Mouse (Mus musculus): ENCODE results near the gene BC025920.

BC025920 gene

GRCm38 (mm10) chr10:81604019-81604967 is 1.8 kb upstream of the BC025920 start:
- DNase-seq = no peak

GRCm38 (mm10) chr10:81604968-81605665 is 953 bp upstream of the BC025920 start:
- peak; percentile 84 to 93 for DNase-seq

- no peak for DNase-seq
These were observed 450 bp upstream of the BC025920 start for GRCm38 (mm10) chr10:81605666-81605973.

DNA sequence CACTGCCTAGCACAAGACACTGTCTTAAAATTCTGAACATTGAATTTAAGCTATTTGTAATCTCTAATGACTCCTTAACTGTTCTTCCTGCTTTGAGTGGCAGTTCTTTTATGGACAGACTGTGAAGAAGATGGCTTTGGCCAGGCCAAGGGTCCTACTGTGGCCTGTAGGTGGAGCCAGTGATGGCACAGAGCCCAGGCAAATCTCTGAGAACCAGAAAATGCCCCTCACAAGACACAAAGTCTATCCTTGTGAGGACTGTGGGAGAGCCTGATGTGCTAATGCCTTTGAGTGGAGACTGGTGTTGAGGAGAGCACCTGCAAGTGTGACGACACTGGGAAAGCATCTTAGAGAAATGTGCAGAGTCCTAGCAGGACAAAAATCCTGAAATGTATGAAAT is 2.2 kb downstream of the BC025920 start:
- peak in 1 of 2 experiments; percentile 32 for DNase-seq

DNA sequence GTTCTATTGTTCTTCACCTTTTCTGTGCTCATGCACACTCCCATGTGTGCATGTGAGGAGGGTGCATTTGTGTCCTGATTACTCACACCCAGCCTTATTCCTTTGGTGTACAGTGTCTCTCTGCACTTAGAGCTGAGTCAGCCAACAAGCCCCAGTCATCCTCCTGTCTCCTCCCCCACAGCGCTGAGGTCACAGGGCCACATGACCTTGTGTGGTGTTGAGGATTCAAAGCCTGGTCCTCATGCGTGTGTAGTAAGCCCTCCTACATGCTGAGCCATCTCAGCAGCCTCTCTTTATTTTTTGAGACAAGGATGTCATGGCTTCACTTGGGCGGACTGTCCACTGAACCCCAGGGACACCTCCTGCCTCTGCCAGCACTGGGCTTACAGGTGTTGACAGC is 6.7 kb downstream of the BC025920 start:
- no peak for DNase-seq

DNA sequence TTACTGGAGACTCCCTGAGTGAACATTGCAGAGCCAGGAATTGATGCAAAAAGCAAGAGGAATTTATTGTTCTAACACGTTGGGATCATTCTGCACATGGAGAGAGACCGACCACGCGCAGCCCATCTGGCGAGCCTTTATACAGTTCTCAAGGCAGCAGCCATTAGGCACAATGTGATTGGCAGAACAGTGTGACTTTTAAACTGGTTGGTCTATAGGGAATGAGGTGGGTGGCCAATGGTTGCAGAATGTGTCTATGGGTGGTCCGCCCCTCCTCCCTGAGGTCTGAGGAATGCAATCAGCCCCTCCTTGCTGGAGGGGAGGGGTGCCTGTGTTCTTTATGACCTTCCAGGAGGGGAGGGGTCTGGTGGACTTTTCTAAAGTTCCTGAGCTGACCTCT is 9.4 kb downstream of the BC025920 start:
- DNase-seq = no peak

- no peak for DNase-seq
These were observed 13.9 kb downstream of the BC025920 start for GRCm38 (mm10) chr10:81619976-81620375.

DNA sequence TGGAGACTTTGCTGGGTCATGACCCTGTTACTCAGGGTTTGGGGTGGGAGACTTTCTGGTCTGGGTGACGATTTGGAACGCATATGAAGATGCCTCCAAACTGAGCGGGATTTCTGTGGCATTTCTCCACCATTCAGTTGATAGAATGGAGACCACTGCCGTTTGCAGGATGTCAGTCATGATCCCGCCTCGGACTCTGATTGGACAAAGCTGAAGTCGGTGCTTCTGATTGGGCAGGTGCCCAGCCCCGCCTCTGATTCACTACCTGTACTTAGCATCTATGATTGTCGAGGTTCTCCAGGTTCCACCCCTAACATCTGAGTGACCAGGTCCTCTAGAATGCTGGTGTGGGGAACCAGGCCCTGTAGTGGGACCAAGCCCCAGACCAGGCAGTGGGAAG is 14.7 kb downstream of the BC025920 start:
- no peak for DNase-seq

GRCm38 (mm10) chr10:81623441-81623840 is 17.4 kb downstream of the BC025920 start:
- DNase-seq = no peak

DNA sequence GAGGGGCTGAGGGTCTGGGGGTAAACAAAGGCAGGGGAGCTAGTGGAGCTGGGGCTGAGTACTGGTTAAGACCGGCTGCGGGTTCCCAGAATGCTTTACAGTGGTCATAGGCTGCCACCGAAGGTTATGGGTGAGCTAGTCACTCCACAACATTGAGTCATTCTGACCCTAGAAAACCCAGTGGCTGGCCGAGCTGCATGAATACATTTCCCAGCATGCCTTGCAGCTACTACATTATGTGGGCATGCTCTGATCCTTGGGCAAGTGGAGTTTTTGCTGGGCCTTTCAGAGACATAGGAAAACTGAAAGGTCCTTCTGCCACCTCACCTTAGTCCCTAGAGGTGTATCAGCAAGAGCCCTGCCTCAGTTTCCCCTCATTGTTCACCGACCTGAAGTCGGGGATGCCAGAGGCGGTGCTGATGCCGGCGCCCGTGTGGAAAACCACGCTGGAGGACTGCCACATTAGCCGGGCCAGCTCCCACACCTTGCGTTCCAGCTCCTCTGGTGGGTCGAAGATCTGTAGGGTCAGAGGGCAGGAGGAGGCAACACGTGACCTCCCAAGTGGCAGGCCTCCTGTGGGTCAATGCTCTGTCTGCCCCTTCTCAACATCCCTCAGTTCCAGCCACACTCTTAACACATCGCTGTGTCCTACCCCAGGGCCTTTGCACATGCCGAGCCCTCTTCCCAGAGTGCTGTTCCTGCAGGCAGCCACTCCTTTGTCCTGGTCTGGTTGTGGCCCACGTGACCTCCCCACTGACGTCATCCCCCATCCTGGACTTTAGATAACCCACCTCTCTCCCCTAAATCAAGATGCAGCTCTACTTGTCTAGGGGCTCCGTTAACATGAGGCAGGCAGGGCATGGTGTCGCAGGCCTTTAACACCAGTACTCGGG is 20.3 kb downstream of the BC025920 start:
- no peak for DNase-seq

DNA sequence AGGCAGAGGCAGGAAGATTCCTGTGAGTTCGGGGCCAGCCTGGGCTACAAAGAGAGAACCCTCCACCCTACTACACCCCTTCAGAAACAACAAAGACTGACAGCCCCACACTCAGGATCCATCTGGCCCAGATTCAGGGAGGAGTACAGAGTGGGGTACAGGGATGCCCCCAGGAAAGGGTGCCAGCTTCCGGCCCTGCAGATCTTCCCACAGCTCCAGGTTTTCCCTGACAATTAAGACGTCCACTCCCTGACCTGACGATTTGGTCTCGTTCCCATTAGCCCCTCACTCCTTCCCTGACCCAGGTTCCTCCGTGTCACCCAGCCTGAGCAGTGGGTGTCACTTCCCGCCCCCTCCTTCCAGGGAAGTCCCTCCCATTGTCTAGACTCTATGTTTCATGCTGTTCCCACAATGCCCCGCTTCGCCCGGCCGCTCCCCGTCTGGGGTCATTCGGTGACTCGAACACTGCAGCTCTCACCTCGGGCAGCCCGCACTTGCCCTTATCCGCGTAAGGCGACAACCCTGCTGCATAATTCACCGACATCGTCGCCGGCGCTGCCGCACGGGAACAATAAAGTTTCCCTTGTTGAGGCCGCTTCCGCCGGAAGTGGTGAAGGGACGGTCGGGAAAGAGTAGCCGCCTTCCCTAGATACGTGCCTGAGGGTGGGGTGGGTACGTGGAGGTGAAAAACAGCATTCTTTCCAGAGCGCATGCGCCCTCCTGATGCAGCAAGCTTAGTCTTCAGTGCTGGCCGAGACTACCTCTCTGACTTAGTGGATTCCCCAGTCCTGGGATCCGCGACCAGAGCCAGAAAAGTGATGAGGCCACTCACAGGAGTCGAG is 21.1 kb downstream of the BC025920 start, which contains the start of gene Sirt6:
Gene Sirt6, minus strand, starts transcription at position 804 of the 842 bp plus-strand sequence.
- DNase-seq = peak; percentile 94 to 96

- peak in 1 of 2 experiments; percentile 48 for DNase-seq
These were observed 21.8 kb downstream of the BC025920 start for GRCm38 (mm10) chr10:81627836-81628220.

- no peak for DNase-seq
These were observed 22.3 kb downstream of the BC025920 start, which contains the start of gene Ankrd24 for GRCm38 (mm10) chr10:81628390-81628789. Gene Ankrd24, plus strand, starts transcription at chr10:81628540.

- DNase-seq = peak; percentile 90 to 94
These were observed 27.4 kb downstream of the BC025920 start for GRCm38 (mm10) chr10:81633253-81634099.

DNA sequence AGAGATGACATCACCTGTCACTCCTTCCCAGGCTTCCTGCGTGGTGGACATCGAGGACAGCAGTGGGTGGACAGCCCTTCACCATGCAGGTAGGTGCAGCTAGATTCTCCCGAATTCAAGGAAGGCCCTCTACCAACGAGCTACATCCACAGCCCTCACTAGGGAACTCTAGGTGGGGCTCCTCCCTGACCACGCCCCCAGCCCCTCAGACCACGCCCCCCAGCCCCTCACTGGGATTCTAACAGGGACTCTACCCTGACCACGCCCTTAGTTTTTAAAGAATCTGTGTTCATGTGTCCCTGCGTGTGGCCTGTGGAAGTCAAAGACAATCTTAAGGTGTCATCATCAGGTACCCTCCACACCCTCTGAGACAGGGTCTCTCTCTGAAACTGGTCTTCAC is 30.3 kb downstream of the BC025920 start:
- DNase-seq = no peak

GRCm38 (mm10) chr10:81638101-81638500 is 32.0 kb downstream of the BC025920 start:
- DNase-seq = no peak

DNA sequence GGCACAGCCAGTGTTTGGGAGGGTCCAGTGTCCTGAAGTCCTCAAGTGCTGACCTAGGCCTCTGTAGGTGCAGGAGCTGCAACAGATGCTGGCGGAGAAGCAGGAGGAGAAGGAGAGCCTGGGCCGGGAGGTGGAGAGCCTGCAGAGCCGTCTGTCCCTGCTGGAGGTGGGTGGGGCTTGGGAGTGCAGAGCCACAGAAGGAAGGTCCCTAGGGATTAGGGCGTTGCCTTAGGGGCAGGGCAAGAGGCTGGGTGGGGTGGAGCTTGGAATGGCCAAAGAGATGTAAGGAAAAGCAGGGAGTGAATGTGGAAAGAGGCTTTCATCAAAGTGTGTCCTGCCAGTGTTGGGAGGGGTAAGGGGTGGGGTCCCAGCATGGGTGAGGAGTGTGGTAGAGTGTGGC is 34.8 kb downstream of the BC025920 start:
- DNase-seq = peak in 1 of 2 experiments; percentile 25

- DNase-seq = no peak
These were observed 35.5 kb downstream of the BC025920 start for GRCm38 (mm10) chr10:81641566-81641965.

- DNase-seq = no peak
These were observed 36.0 kb downstream of the BC025920 start for GRCm38 (mm10) chr10:81641978-81642647.
